Mouse (Mus musculus) cerebellum, adult 9-10 months (tissue): Measurements from ENCODE around the gene Pgpep1.

Experiments
- DNase-seq: peaks from one replicate; pipeline ENCODE4 v3.0.0; 2022

Pgpep1 gene

GRCm38 (mm10) chr8:70658897-70659603 is 1.1 kb downstream of the Pgpep1 start:
- no peak for DNase-seq

GRCm38 (mm10) chr8:70657739-70658138 is 2.4 kb downstream of the Pgpep1 start:
- DNase-seq, result no peak

DNA sequence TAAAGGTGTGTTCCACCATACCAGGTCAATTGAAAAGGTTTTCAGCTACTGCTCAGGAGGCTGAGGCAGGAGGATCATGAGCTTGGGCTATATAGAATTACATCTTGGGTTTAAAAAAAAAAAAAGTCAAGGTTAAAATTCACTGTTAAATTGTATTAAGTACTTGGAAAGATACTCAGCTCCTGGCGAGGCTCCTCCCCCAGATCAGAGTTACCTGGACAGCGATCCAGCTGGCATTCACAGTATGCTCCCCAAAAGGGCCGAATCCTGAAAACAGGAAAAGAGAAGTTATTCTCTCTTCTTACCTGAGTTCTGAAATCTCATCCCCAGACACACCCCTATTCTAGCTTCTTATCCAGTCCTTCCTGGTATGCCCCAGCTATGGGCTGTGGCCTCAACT is 3.0 kb downstream of the Pgpep1 start:
- no peak for DNase-seq

DNA sequence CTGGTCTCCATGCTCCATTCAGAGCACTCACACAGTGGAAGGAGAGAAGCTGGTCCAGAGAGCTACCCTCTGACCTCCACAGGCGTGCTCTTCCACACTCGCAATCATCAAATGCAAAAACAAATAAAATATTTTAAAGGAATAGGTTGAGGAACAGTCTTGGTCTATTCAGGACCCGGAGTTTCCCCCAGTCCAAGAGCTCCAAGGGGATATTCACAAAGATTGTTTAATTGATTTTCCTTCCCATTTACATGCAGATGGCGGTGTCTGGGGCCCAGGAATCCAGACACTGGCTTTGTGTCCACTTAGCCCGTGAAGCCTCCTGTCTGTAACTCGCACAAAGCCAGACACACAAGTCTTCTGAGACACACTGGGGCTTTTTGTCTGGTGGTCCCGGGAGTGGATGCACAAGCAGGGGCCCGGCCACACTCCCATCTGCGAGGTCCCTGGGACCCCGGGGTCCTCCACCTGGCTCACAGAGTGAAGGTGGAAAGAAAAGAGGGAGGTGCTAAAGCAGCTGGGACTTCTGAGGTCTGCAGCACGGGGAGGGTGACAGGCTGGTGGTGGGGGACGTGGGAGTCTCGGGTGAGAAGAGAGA is 3.9 kb downstream of the Pgpep1 start:
- DNase-seq, result no peak

- DNase-seq, result no peak
Observed at GRCm38 (mm10) chr8:70655469-70655868, 4.7 kb downstream of the Pgpep1 start.

- DNase-seq, result no peak
Observed at GRCm38 (mm10) chr8:70654121-70654520, 6.1 kb downstream of the Pgpep1 start.

GRCm38 (mm10) chr8:70653226-70653625 is 7.0 kb downstream of the Pgpep1 start:
- DNase-seq, result no peak

DNA sequence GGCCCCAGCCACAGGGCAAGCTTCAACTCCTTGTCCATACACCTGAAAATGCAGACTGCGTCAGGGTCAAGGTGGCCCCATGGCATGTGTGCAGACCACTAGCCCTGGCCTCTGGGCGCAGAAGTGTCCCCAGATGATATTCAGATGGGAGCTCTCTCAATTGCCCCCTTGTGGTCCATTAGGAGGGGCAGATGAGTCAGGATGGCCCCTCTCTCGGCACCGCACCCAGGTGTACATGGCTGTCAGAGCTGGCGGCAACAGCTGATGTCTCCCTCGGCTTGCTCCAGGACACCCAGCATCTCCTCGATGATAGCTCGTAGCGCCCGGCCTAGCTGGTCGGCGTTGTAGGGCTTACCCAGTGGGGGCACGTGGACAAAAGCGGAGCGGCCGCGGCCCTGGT is 9.8 kb downstream of the Pgpep1 start:
- no peak for DNase-seq

- DNase-seq, result peak; percentile 51
Observed at GRCm38 (mm10) chr8:70649324-70649723, 10.9 kb downstream of the Pgpep1 start.

- no peak for DNase-seq
Observed at GRCm38 (mm10) chr8:70648921-70649320, 11.3 kb downstream of the Pgpep1 start.

DNA sequence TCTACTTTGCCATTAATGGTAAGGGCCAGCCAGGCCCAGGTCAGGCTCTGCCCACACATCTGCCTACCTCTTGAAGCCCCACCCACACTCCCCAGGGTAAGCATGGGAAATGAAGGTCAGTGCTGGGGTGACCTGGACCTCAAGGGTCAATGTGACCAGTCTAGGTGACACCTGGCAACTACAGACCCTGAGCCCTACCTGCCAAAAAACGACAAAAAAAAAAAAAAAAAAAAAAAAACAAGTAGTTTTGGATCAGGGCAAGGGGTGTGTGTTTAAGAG is 12.1 kb downstream of the Pgpep1 start:
- DNase-seq, result no peak

DNA sequence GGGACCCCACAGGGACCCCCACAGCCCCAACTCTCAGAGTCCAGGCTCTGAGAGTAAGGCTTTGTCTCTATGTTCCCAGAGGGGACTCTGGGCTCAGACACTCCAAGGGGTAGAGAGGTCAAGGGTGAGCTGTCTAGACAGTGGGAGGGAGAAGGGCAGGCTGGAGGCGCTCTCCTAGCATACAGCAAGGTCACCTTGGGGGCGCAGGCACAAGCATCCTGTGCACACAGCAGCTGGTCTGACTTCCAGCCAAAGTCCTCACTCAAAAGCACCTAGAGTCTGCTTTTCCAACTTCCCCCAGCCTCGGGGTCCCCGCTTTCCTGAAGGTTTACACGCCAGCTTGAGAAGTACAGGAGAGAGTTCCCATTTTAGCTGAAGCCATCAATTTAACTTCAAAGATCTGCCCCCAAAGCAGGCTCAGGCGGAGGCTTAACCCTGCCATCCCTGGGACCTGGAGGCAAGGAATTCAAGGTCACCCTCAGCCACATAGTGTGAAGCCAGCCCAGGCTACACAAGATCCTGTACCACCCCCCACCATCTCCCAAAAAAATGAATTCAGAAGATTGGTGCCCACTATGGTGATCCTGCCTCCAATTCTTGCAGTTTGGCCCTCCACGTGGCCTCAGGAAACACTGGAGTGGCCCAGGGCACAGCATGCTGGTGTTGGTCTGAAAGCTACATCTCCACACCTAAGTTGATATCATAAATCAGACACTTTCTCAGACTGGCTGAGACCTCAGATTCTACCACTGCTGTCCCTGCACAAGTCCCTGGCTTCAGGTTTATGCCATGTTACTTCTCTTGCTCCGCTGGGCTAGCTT is 12.6 kb downstream of the Pgpep1 start:
- DNase-seq, result no peak

DNA sequence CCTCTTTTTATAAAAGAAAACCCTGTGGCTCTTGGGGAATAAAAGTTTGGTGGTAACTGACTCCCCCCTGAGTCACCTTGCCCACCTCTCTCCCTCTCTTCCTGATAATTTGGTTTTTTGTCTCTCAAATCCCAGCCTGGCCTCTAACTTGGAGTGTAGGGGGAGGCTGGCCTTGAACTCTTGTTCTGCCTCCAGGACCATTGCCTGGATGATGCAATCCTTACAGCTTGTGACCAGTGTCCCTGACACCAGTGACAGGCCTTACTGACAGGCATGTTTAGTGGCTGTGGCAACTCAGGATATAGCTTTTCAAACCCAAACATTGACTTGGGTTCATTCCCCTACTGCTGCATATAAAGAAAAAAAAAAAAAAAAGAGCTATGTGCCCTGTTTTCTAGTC is 13.4 kb downstream of the Pgpep1 start:
- no peak for DNase-seq

DNA sequence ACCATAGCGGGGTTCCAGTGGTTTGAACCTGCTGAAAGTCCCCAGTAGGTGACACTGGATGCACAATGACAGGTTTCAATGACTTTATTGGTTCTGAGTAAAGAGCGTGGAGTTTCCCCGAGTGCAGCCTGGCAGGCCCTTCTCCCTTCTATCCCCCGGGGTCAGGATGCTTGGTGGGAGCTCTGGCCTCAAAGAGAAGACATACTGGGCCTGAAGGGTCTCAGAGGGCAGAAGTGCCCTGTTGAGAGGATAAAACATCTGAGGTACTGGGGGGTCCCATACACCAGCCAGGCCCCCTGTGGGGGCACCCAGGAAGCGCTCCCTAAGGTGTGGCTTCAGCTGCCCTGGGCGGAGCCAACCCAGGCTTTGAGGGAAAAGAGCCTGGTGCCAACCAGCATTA is 13.8 kb downstream of the Pgpep1 start:
- DNase-seq, result no peak

DNA sequence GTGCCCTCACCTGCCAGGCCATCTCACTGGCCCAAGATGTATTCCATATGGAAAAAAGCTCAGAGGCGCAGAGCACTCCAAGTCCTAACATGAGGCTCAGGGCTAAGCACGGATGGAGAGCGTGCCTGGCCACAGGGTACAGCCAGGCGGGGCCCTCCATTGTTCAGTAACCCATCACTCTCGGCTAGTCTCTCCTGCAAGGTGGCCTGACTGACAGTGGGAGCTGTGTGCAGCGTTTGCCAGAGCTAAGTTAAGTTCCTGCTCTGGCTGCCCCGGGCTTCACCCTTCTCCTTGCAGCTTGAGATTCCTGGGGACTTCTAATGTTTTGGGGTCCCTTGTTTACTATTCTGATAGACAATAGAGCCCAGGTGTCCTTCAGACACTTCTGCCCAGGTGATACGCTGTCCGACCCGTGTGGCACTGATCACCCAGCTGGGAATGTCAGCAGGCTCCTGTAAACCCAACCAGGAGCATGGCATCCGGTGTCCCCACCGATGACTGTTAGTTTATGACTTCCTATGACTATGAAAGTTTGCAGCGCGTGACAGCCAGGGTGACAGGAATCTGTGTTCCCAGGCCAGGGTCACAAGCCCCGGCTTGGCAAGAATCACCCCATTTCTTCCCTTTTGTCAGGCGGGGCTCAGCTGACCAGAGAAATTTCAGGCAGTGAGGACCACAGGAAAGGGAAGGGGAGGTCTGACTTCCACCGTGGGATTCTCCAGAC is 14.5 kb downstream of the Pgpep1 start:
- no peak for DNase-seq

DNA sequence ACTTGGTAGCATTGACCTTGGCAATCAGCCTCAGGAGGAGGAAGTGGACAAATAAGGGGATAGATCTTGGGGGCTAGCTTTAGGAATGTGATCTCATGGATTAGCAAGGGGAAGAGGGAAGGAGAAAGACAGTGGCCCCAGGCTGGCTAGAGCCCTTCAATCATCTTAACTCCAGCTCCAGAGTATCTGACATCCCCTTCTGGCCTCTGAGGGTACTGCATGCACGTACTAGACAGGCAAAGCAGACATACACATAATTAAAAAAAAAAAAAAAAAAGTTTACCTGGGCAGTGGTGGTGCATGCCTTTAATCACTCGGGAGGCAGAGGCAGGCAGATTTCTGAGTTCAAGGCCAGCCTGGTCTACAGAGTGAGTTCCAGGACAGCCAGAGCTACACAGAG is 16.1 kb downstream of the Pgpep1 start:
- DNase-seq, result no peak

- DNase-seq, result no peak
Observed at GRCm38 (mm10) chr8:70643019-70643418, 17.2 kb downstream of the Pgpep1 start.

GRCm38 (mm10) chr8:70638752-70639151 is 21.4 kb downstream of the Pgpep1 start:
- no peak for DNase-seq

- DNase-seq, result no peak
Observed at GRCm38 (mm10) chr8:70636838-70637237, 23.4 kb downstream of the Pgpep1 start.

GRCm38 (mm10) chr8:70635527-70635926 is 24.7 kb downstream of the Pgpep1 start:
- DNase-seq, result no peak

DNA sequence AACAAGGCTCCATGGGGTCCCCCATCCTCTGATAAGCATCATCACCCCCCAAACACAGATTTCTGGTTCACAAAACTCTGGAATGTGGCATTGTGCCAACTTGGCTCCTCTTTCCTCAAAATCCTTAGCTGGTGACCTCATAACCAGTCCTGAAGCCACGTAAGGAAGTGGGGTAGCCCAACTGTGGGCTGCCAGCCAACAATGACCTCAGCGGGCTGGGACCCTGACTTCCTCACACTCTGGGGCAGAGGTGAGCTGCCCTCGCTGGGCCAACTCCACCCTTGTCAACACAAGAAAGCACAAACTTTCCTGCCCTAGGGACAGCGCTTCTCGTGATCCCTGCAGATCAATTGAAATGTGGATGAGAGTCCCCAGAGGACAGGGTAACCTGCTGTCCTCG is 26.1 kb downstream of the Pgpep1 start:
- no peak for DNase-seq

GRCm38 (mm10) chr8:70632346-70632892 is 27.8 kb downstream of the Pgpep1 start, which contains the start of gene Gdf15:
Gene Gdf15, minus strand, starts transcription at chr8:70632456.
- DNase-seq, result no peak

- DNase-seq, result no peak
Observed at GRCm38 (mm10) chr8:70631436-70631835, 28.8 kb downstream of the Pgpep1 start.
